Mouse (Mus musculus) lung, postnatal 36 days (tissue): ENCODE data around the gene Inpp5b.

ENCODE experiments used
- DNase-seq: peaks from one replicate; pipeline ENCODE4 v3.0.0; 2022; ENCODE audit warnings: mixed read lengths

Gene Inpp5b

GRCm38 (mm10) chr4:124818832-124819231 is 77.2 kb downstream of the Inpp5b start:
- no peak for DNase-seq

DNA sequence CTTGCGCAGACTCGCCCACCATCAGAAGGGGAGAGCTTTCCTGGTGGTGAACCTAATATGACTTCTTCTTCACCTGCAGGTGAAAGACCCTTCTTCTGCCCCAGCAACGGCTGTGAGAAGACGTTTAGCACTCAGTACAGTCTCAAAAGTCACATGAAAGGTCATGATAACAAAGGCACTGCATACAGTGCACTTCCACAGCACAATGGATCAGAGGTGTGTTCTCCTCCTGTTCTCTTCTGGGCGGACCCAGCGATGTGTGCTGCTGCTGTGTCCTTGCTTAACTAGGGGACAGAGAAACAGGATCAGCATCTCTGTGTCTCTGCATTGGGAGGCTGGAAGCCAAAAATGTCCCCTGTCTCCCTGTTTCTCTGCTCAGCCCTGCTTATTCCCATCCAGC is 83.3 kb downstream of the Inpp5b start:
- DNase-seq = no peak

- DNase-seq = no peak
These were observed 83.8 kb downstream of the Inpp5b start for GRCm38 (mm10) chr4:124825371-124825965.

GRCm38 (mm10) chr4:124829671-124830070 is 88.0 kb downstream of the Inpp5b start:
- no peak for DNase-seq

DNA sequence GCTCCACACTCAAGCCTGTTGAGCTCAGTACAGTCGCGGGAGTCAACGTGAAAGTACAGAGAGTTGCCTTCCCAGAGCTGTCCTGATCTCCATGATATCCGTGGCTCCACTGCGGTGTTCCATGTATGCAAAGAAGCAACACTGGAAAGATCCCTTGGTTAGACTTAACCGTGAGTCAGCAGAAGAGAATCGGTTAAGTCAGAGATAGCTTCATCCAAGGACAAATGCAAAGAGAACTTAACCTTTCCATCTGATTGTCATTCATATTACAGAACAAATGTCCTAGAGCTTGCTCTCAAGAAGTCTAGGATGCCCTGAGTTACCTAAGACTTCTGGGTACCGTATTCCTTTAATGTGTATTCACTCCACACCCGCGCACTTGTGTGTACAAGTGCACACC is 91.1 kb downstream of the Inpp5b start:
- no peak for DNase-seq

DNA sequence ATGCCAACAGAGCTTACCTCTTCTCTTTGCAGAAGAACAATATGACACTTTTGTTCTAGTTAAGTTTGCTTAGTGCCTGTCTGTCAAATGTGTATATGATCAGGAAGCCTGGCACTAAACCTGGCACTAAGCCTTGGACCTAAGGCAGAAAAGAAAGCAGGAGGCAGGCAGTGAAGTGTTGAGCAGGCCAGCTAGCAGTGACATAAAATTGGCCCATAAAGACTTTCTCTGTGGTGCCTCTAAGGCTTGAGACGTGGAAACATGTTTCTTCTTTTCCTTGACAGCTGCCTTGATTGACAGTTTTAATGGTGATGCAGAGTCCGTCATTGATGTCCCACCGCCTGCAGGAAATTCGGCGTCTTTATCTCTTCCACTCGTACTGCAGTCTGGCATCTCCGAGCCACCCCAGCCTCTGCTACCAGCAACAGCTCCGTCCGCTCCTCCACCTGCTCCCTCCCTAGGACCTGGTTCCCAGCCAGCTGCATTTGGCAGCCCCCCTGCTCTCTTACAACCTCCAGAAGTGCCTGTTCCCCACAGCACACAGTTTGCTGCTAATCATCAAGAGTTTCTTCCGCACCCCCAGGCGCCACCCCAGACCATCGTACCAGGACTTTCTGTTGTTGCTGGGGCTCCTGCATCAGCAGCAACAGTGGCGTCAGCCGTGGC is 96.5 kb downstream of the Inpp5b start:
- no peak for DNase-seq

DNA sequence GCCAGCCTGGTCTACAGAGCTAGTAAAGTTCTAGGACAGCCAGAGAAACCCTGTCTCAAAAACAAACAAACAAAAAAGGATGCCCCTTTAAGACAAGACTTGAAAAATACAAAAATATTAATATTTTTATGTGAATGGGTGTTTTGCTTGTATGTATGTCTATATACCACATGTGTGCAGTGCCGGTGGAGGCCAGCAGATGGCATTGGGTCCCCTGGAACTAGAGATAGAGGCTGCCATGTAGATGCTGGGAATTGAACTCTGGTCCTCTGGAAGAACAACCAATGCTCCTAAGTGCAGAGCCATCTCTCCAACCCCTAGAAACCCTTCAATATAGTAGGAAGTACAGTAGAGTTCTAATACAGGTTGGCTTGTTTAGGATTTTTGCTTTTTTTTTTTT is 99.3 kb downstream of the Inpp5b start:
- DNase-seq = no peak

- peak; percentile 37 for DNase-seq
These were observed 101.8 kb downstream of the Inpp5b start for GRCm38 (mm10) chr4:124843493-124843892.

DNA sequence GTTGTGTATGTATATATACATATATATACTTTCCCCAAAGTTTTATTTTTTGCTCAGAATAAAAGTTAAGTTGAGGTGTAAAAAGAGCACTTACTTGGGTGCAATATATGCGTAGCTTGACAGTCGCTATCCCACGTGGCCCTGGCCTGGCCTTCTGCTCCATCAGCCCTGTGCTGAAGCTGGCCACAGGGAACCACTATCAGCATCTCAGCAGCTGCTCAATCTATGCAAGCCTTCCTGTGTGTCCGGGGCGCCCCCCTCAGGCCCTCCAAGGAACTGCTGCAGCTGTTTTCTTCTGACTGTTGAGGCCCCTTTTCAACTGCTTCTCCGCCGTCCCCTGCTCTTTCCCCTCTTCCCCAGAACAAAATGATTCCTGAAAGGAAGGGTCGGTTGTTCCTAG is 105.9 kb downstream of the Inpp5b start:
- DNase-seq = peak; percentile 89

- DNase-seq = peak; percentile 59
These were observed 108.1 kb downstream of the Inpp5b start for GRCm38 (mm10) chr4:124849631-124850260.

GRCm38 (mm10) chr4:124850261-124850913 is 108.7 kb downstream of the Inpp5b start, which contains the start of gene Yrdc:
Gene Yrdc, plus strand, starts transcription at chr4:124850679.
- peak; percentile 95 for DNase-seq
